Mouse (Mus musculus) megakaryocyte, embryonic 14.5 days (primary cell): ENCODE measurements around the gene Kptn.

Source experiments
- FLI1 ChIP-seq: IDR thresholded peaks from 2 replicates; pipeline ENCODE4 v1.6.1; 2012; ENCODE audit warnings: low read length, inconsistent platforms, mixed read lengths
- GATA1 ChIP-seq: IDR thresholded peaks from 3 replicates; pipeline ENCODE4 v1.6.1; 2012; ENCODE audit warnings: mixed read lengths, low read length, inconsistent platforms, borderline replicate concordance

- TF ChIP-seq GATA1 (no peak), FLI1 (no peak)
Observed at GRCm38 (mm10) chr7:16158735-16159134, 39.0 kb downstream of the Kptn start.
